Mouse (Mus musculus) MEL (cell line): ENCODE data around the gene Acoxl. TPM values are rescaled to one million over a fixed set of nuclear protein-coding genes. Genes with fewer than 3 reads are reported as not detected.
A peak's percentile ranks its signal among the peaks of the same experiment; 100 is the strongest.

ENCODE experiments used
- DNase-seq: peaks from one replicate; pipeline ENCODE4 v3.0.0; 2011; ENCODE audit warnings: low read depth, low spot score
- H3K27ac ChIP-seq: 2 replicates; pipeline ENCODE4 v1.5.1; 2012; ENCODE audit warnings: low read depth, mild to moderate bottlenecking, control low read depth, low read length, moderate library complexity; ENCODE audit not compliant: control insufficient read depth
- H3K27me3 ChIP-seq, 2 experiments: fragments of 150-350 bp in 1 of 2; sonication (generic) in 1 of 2; 2 replicates each; pipeline ENCODE4 v1.6.1; 2012; ENCODE audit warnings: low read length in 2 of 2, mild to moderate bottlenecking in 2 of 2, improper control_type of control experiment in 1 of 2, moderate library complexity in 1 of 2; ENCODE audit not compliant: insufficient read depth in 2 of 2, control insufficient read depth in 1 of 2
- H3K36me3 ChIP-seq, 2 experiments: 2 replicates each; pipeline ENCODE4 v1.6.1; 2012 to 2014; ENCODE audit warnings: low read length in 2 of 2, improper control_type of control experiment in 1 of 2, inconsistent platforms in 1 of 2, mild to moderate bottlenecking in 1 of 2; ENCODE audit not compliant: insufficient read depth in 2 of 2, control insufficient read depth in 1 of 2
- H3K4me1 ChIP-seq, 2 experiments: fragments of 150-350 bp in 1 of 2; sonication (generic) in 1 of 2; 2 replicates each; pipeline ENCODE4 v1.6.1; 2012; ENCODE audit warnings: low read length in 2 of 2, improper control_type of control experiment in 1 of 2, mild to moderate bottlenecking in 1 of 2; ENCODE audit not compliant: insufficient read depth in 2 of 2, control insufficient read depth in 1 of 2
- H3K4me3 ChIP-seq, 2 experiments: fragments of 150-350 bp in 1 of 2; sonication (generic) in 1 of 2; 2 replicates each; pipeline ENCODE4 v1.5.1; 2012; ENCODE audit warnings: low read depth in 2 of 2, low read length in 2 of 2, mild to moderate bottlenecking in 2 of 2, moderate library complexity in 2 of 2, control low read depth in 1 of 2, improper control_type of control experiment in 1 of 2; ENCODE audit not compliant: control insufficient read depth in 1 of 2, insufficient read depth in 1 of 2
- H3K79me2 ChIP-seq: 2 replicates; pipeline ENCODE4 v1.6.1; 2012; ENCODE audit warnings: mild to moderate bottlenecking, low read length, moderate library complexity; ENCODE audit not compliant: control insufficient read depth, poor library complexity, insufficient read depth
- H3K9ac ChIP-seq: 2 replicates; pipeline ENCODE4 v1.6.1; 2012; ENCODE audit warnings: low read depth, mild to moderate bottlenecking, control low read depth, low read length, moderate library complexity; ENCODE audit not compliant: control insufficient read depth, poor library complexity, severe bottlenecking
- H3K9me3 ChIP-seq: fragments of 150-350 bp; sonication (generic); replicated peaks from 2 replicates; pipeline ENCODE4 v1.6.1; 2012; ENCODE audit warnings: mild to moderate bottlenecking, low read length, improper control_type of control experiment, moderate library complexity; ENCODE audit not compliant: insufficient read depth
- CTCF ChIP-seq, 3 experiments: IDR thresholded peaks in 2 of 3; conservative IDR thresholded peaks in 1 of 3; 2 replicates each; pipeline ENCODE4 v1.5.1; 2011 to 2012; ENCODE audit warnings: low read length in 3 of 3, low read depth in 2 of 3, mild to moderate bottlenecking in 2 of 3, improper control_type of control experiment in 1 of 3, inconsistent platforms in 1 of 3, mixed read lengths in 1 of 3, moderate library complexity in 1 of 3; ENCODE audit not compliant: control insufficient read depth in 1 of 3, insufficient read depth in 1 of 3, poor library complexity in 1 of 3, severe bottlenecking in 1 of 3
- E2F4 ChIP-seq: IDR thresholded peaks from 2 replicates; pipeline ENCODE4 v1.6.1; 2011; ENCODE audit warnings: low read depth, low read length, improper control_type of control experiment, borderline replicate concordance
- ELF1 ChIP-seq: IDR thresholded peaks from 2 replicates; pipeline ENCODE4 v1.6.1; 2014; ENCODE audit warnings: low read depth, mild to moderate bottlenecking, inconsistent platforms, low read length, improper control_type of control experiment, moderate library complexity
- ETS1 ChIP-seq: IDR thresholded peaks from 2 replicates; pipeline ENCODE4 v1.6.1; 2012; ENCODE audit warnings: low read depth, mild to moderate bottlenecking, inconsistent platforms, low read length, improper control_type of control experiment, moderate library complexity
- GABPA ChIP-seq: IDR thresholded peaks from 2 replicates; pipeline ENCODE4 v1.6.1; 2012; ENCODE audit warnings: low read depth, mild to moderate bottlenecking, inconsistent platforms, low read length, improper control_type of control experiment, moderate library complexity
- JUND ChIP-seq: IDR thresholded peaks from 2 replicates; pipeline ENCODE4 v1.6.1; 2011; ENCODE audit warnings: low read depth, mild to moderate bottlenecking, improper control_type of control experiment, low read length
- KAT2A ChIP-seq: conservative IDR thresholded peaks from 2 replicates; pipeline ENCODE4 v1.6.1; 2012; ENCODE audit warnings: low read depth, low read length, improper control_type of control experiment, inconsistent platforms
- MAFK ChIP-seq: IDR thresholded peaks from 2 replicates; pipeline ENCODE4 v1.6.1; 2011; ENCODE audit warnings: low read depth, mild to moderate bottlenecking, low read length, improper control_type of control experiment, borderline replicate concordance
- MAX ChIP-seq: IDR thresholded peaks from 2 replicates; pipeline ENCODE4 v1.6.1; 2011; ENCODE audit warnings: low read length, improper control_type of control experiment
- MEF2A ChIP-seq: IDR thresholded peaks from 2 replicates; pipeline ENCODE4 v1.6.1; 2014; ENCODE audit warnings: low read depth, mild to moderate bottlenecking, inconsistent platforms, low read length, improper control_type of control experiment; ENCODE audit not compliant: poor library complexity, insufficient replicate concordance, severe bottlenecking; ENCODE audit errors: extremely low read depth
- MYB ChIP-seq: IDR thresholded peaks from 2 replicates; pipeline ENCODE4 v1.6.1; 2011; ENCODE audit warnings: mild to moderate bottlenecking, low read depth, low read length, improper control_type of control experiment
- MYC ChIP-seq: IDR thresholded peaks from 2 replicates; pipeline ENCODE4 v1.6.1; 2011; ENCODE audit warnings: low read depth, mild to moderate bottlenecking, low read length, improper control_type of control experiment, moderate library complexity
- NELFE ChIP-seq: IDR thresholded peaks from 2 replicates; pipeline ENCODE4 v1.6.1; 2011; ENCODE audit warnings: low read depth, low read length, improper control_type of control experiment
- NRF1 ChIP-seq: IDR thresholded peaks from 2 replicates; pipeline ENCODE4 v1.6.1; 2014; ENCODE audit warnings: low read depth, mild to moderate bottlenecking, inconsistent platforms, low read length, improper control_type of control experiment, moderate library complexity; ENCODE audit not compliant: poor library complexity, insufficient read depth, severe bottlenecking
- POLR2A ChIP-seq, 2 experiments: IDR thresholded peaks; 2 replicates each; pipeline ENCODE4 v1.6.1; 2011 to 2012; ENCODE audit warnings: low read length in 2 of 2, mild to moderate bottlenecking in 2 of 2, control low read depth in 1 of 2, improper control_type of control experiment in 1 of 2, low read depth in 1 of 2, moderate library complexity in 1 of 2; ENCODE audit not compliant: control insufficient read depth in 1 of 2, insufficient read depth in 1 of 2, poor library complexity in 1 of 2
- POLR2AphosphoS5 ChIP-seq: IDR thresholded peaks from 2 replicates; pipeline ENCODE4 v1.6.1; 2012; ENCODE audit warnings: low read depth, borderline replicate concordance, mild to moderate bottlenecking, inconsistent platforms, low read length, moderate library complexity, mixed read lengths
- RAD21 ChIP-seq: IDR thresholded peaks from 2 replicates; pipeline ENCODE4 v1.6.1; 2011; ENCODE audit warnings: mild to moderate bottlenecking, low read depth, low read length, improper control_type of control experiment
- SMC3 ChIP-seq: IDR thresholded peaks from 2 replicates; pipeline ENCODE4 v1.6.1; 2011; ENCODE audit warnings: low read depth, low read length, improper control_type of control experiment
- TAL1 ChIP-seq: IDR thresholded peaks from 2 replicates; pipeline ENCODE4 v1.6.1; 2012; ENCODE audit warnings: mild to moderate bottlenecking, inconsistent platforms, low read length, moderate library complexity, mixed read lengths
- TCF12 ChIP-seq: IDR thresholded peaks from 2 replicates; pipeline ENCODE4 v1.6.1; 2014; ENCODE audit warnings: low read depth, mild to moderate bottlenecking, inconsistent platforms, low read length, improper control_type of control experiment, moderate library complexity
- UBTF ChIP-seq: IDR thresholded peaks from 2 replicates; pipeline ENCODE4 v1.6.1; 2012; ENCODE audit warnings: low read depth, mild to moderate bottlenecking, inconsistent platforms, low read length, improper control_type of control experiment, moderate library complexity, borderline replicate concordance; ENCODE audit not compliant: insufficient read depth
- ZC3H11A ChIP-seq: IDR thresholded peaks from 2 replicates; pipeline ENCODE4 v1.6.1; 2012; ENCODE audit warnings: low read depth, mild to moderate bottlenecking, inconsistent platforms, low read length, improper control_type of control experiment
- polyA plus RNA-seq, 2 experiments: library from polyadenylated mRNA; stranded (reverse) in 1 of 2; unstranded in 1 of 2; fragments of >175 nt in 1 of 2; fragments of >200 nt in 1 of 2; gene quantifications; 2 replicates each; pipeline versions ENCODE4 v1.2.1 to v1.2.4; 2012; ENCODE audit warnings: low replicate concordance in 2 of 2, low read depth in 1 of 2; ENCODE audit not compliant: insufficient read length in 2 of 2, insufficient read depth in 1 of 2, missing spikeins in 1 of 2
- total RNA-seq: library from RNA; depleted of rRNA; stranded (reverse); fragments of 300-350 nt; gene quantifications from 2 replicates; pipeline ENCODE4 v1.2.3, GENCODE M21; 2012

Gene Acoxl
- total and polyA plus RNA-seq, 3 experiments, result 0.31 to 0.39 TPM; not detected in 1

DNA sequence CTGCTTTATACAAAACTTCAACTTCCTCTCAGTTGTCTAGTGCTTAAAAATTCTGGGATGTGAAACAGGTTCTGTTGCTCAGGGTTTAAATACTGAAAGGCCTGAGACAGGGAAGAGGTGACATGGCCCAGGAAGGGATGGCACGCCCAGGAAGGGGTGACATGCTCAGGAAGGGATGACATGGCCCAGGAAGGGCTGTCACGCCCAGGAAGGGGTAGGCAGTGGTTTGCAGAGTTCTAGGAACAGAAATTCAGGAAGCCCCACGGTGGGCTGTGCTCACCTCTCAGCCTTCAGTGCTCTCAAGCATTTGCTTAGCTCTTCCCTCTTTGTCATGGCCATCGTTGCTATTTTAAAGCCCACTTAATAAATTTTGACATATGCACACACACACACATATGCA, 216.2 kb downstream of the Acoxl start:
- DNase-seq, result peak; percentile 18
- Histone ChIP-seq H3K9me3 (no peaks in the 10 kb centered on the region), H3K4me1 (peaks cover 6 to 11% of the 10 kb centered on the region in 2 experiments), H3K27ac (no peak overlapping the region), H3K79me2 (no peaks in the 10 kb centered on the region), H3K4me3 (no peak overlapping the region), H3K27me3 (no peaks in the 10 kb centered on the region), H3K36me3 (peaks cover 0 to 7% of the 10 kb centered on the region in 2 experiments; a peak in 2 of 4 replicates), H3K9ac (no peak overlapping the region)
- TF ChIP-seq POLR2AphosphoS5, result no peak
- no peak for TF ChIP-seq MAFK
- no peak for TF ChIP-seq JUND
- no peak for TF ChIP-seq CTCF (IDR thresholded peaks at IDR 0.05 in 2 of 3, conservative IDR thresholded peaks at IDR 0.05 in 1 of 3; ENCODE audit: control insufficient read depth in 1 of 3, insufficient read depth in 1 of 3, low read depth in 2 of 3, low read length in 3 of 3, poor library complexity in 1 of 3, severe bottlenecking in 1 of 3)
- TF ChIP-seq RAD21, result no peak
- TF ChIP-seq ELF1, result no peak
- TF ChIP-seq TCF12, result no peak
- no peak for TF ChIP-seq MEF2A
- no peak for TF ChIP-seq POLR2A (IDR thresholded peaks at IDR 0.05; ENCODE audit: control insufficient read depth in 1 of 2, insufficient read depth in 1 of 2, low read depth in 1 of 2, low read length in 2 of 2, poor library complexity in 1 of 2)
- no peak for TF ChIP-seq GABPA
- TF ChIP-seq UBTF, result no peak

DNA sequence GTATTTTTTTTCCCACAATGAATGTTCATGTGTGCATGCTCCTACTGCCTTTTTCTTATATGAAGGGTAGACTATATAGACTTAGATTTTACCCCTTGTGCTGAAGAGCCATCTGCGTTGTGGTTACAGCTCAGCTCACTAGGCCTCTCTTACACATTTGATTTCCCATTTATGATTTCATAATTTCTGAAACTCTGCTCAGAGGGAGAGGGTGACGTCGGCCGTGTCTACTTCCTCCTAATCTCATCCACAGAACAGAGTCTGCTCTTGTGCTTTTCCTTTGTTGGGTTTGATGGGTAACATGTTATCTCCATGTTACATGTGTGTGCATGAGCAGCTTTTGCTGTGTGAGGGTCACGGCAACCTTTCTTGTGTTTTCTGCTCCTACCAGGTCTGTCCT, 219.2 kb downstream of the Acoxl start:
- no peak for DNase-seq
- TF ChIP-seq ZC3H11A, result no peak
- TF ChIP-seq RAD21, result no peak
- TF ChIP-seq MYC, result no peak
- TF ChIP-seq NRF1, result no peak
- no peak for TF ChIP-seq TAL1
- TF ChIP-seq KAT2A, result no peak
- no peak for TF ChIP-seq SMC3
- TF ChIP-seq POLR2A (IDR thresholded peaks at IDR 0.05; ENCODE audit: control insufficient read depth in 1 of 2, insufficient read depth in 1 of 2, low read depth in 1 of 2, low read length in 2 of 2, poor library complexity in 1 of 2), result no peak
- TF ChIP-seq ETS1, result no peak
- no peak for TF ChIP-seq MYB
- no peak for TF ChIP-seq MAX
- no peak for TF ChIP-seq NELFE
- TF ChIP-seq E2F4, result no peak
- TF ChIP-seq GABPA, result no peak
- Histone ChIP-seq H3K36me3 (peaks cover 0 to 21% of the 10 kb centered on the region in 2 experiments; a peak in 2 of 4 replicates), H3K4me3 (no peak overlapping the region), H3K9ac (no peak overlapping the region), H3K79me2 (no peaks in the 10 kb centered on the region), H3K27ac (peak overlapping the region; percentile 97), H3K9me3 (no peaks in the 10 kb centered on the region), H3K4me1 (peaks cover 8 to 26% of the 10 kb centered on the region in 2 experiments), H3K27me3 (no peaks in the 10 kb centered on the region)
